Mouse (Mus musculus) R1 (cell line): Measurements from ENCODE around the gene Frem3.

Experiments used
- DNase-seq: peaks from one replicate; pipeline ENCODE4 v3.0.0-alpha.2; 2018; ENCODE audit warnings: low read depth, low spot score

The Frem3 gene

DNA sequence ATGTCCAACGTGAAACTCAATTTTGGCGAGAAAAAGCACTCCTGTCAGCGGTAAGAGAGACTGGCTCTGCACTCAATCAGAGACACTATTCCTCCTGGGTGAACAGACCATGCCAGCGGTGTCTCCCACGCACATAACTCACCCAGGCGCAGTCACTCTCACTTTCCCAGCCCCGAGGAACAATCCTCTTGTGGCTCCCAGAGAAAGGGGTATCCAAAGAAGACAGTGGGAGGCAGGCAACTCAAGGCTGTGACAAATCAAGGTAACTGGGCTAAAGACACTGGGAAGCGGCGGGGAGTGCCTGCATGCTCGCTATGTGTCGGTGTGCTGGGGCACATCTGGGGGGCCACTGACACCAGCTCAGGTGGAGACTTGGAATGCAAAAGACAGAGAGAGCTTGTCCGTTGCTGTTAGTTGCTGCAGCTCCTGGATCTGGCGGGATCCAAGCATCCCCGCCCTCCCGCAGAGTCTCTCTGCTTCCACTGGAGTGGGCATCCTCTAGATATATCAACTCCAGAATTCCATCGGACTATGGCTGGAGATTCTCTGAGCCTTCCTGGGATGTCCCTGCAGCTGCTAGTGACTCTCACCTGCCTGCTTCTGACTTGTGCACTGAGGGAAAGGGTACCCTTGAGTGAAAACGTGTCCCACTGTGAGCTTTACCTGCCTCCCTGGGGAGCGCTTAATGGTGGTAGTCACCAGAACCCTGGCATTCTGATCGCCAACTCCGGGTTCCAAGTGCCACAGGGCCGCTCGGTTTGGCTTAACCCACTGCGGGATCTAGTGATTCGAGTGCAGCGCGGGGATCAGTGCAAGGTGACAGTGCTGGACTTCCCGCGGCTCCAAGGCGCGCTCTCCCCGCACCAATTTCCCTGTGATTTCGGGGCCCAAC is at the start of gene Frem3:
Gene Frem3, plus strand, starts transcription at position 532 of the 892 bp plus-strand sequence.
- peak; percentile 30 for DNase-seq

DNA sequence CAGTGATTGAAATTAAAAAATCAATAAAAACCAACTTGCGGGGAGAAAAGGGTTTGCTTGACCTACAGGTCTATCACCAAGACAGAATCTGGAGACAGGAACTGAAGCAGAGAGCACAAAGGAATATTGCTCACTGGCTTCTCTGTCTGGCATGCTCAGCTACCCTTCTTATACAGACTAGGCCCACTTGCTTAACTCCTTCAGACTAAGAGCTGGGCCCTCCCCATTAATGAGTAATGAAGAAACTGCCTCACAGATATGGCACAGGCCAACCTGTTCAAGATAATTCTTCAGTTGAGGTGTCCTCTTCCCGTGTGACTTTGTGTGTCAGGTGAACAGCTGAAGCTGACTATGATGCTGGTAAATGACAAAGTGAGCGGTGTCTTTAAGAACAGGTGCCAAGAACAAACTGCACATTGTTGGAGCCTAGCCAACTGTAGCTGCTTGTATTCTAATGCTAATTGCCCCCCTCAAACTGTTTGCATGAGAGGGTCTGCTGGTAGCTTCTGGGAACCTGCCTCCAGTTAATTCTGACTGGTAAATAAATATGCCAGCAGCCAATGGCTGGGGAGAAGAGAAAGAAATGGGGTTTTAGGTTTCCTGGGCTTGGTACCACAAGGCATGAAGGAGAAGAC is 46.6 kb upstream of the Frem3 start:
- peak; percentile 44 for DNase-seq

DNA sequence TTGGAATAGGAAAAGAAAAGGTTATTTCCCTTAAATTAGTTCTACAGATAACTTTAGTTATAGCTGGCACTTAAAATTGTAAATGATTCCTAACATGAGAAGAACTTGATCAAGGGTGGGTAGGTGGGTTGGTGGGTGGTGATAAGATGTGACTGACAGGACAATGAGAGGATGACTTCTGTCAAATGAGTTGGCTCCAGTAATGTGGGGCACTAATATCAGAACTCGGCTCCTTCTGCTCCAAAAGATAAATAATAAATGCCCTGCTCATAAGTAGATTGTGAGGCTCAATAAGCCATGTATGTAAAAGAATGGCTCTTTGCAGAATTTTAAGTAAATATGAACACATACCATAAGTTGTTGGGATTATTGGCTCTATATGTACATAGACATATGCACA is 43.4 kb upstream of the Frem3 start:
- DNase-seq: no peak

DNA sequence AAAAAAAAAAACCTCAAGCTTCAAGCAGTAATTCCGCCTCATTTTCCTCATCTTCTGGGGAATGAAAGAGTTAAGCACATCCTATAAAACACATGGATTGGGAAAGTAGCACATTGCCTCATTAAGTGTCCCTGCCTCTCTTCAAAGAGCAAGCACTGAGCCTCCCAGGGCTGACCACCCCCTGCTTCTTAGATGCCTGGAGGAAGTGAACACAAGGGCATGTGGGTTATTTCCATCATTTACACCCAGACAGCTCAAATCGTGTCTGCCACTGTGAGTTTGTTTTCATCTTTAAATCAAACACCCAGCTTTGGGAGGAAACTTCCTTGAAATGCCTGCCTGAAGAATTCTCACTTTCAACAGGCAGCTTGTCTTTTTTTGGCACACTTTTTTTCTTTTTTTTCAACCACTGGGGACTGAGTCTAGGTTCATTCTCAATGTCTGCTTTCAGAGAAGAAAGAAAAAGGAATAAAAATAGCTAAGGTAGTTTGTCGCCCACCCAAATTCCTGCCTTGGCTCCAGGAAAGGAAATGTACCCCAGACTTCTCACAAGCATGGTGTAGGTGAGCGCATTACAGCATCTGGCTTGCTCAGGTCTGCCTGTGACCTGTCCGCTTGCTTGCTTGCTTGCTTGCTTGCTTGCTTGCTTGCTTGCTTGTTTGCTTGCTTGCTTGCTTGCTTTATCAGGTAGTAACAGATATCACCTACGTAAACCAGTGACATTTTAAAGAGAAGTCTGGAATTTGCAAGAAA is 42.5 kb upstream of the Frem3 start:
- no peak for DNase-seq

DNA sequence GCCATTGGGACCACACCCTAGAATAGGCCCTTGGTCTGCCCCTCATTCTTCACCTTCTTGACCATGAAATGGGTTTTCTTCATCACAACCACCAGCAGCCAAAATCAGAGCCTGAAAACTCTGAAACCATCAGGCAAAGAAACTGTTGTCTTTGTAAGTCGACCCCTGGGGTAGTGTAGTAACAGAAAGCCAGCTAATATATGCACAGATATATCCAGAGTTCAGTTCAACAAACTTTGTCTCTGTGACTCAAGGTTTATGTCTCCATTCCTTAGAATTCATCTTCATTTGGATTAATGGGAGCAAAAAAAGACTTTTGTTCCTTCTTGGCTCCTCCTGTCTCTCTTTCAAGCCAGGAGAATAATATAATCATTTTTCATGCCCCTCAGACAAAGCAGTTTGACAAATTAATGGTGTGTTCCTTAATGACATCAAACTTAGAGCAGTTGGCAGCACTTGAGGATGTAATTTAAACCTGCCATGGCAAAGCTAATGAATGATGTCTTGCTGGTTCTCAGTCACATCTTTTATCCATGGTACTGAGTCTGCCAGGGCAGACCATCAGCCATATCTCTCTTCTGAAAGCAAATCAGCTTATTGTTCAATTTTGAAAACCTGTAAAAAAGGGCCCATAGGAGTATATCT is 38.3 kb upstream of the Frem3 start:
- DNase-seq: no peak

GRCm38 (mm10) chr8:80577126-80577525 is 33.8 kb upstream of the Frem3 start:
- DNase-seq: no peak

DNA sequence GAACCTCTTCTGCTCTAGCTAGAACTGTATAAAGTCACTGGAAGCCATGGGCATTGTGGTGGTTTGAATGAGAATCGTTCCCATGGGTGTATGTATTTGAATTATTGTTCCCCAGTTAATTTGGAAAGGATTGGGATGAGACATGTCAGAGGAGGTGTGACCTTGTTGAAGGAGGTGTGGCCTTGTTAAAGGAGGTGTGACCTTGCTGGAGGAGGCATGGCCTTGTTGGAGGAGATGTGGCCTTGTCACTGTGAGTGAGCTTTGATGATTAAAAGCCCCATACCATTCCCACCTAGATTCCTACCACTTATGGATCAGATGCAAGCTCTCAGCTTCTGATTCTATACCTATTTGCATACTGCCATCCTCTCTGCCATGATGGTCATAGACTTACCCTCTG is 31.8 kb upstream of the Frem3 start:
- DNase-seq: no peak

DNA sequence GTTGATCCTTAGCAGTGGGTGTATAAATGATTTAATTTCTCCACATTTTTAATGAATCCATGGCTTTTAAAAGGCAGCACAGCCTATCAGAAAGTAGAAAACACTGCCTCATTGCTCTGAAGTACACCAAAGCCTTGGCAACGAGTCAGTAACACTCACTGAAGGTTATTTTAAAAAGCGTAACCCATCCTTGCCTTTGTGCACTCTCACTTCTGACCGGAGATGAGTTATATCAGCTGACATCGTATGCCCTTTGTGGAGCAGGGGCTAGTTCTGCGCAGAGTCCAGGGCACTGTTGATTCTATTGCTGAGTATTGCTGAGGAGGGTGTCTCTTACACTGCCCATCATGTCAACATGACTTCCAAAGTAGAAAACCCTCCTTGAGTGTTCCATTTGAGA is 18.3 kb upstream of the Frem3 start:
- DNase-seq: no peak

GRCm38 (mm10) chr8:80600600-80601170 is 10.2 kb upstream of the Frem3 start:
- no peak for DNase-seq

GRCm38 (mm10) chr8:80601886-80602285 is 9.0 kb upstream of the Frem3 start:
- no peak for DNase-seq

DNA sequence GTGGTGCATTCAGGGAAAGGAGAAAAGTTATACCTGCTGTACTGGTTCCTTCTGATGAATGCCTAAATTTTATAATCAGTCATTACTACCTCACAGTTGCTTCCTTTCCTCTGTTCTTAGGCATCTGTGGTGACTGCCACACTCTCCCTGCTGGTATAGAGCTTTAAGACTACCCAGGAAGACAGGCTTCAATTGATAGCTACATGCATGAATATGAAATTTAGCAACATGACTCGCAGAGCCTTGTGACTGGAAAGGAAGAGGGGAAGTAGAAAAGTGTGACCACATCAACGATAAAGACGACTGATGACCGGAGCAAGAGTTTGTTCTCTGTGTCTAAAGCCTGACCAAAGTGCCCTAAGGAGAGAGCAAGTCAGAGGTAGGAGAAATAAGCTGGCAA is 3.8 kb upstream of the Frem3 start:
- no peak for DNase-seq

GRCm38 (mm10) chr8:80611441-80611751 is 516 bp downstream of the Frem3 start:
- DNase-seq: no peak

DNA sequence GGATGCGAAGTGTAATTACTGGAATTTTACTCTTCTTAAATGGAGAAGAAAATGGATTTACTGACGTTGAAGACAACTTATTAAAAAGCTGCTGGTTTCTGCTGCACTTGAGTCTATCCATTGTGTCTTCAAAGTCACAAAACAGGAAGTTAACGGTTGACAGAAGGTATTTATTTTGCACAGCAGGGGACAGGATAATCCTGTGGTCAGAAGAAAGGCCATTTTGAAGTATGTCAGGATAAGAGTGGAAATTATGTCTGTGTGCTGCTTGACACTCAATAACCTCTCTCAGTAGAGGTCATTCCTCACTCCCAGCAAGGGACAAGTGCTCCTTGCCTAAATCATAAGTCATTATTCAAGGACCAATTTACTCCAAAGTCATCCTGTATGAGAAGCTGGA is 8.9 kb downstream of the Frem3 start:
- DNase-seq: peak; percentile 29

GRCm38 (mm10) chr8:80647394-80647793 is 36.5 kb downstream of the Frem3 start:
- DNase-seq: no peak

DNA sequence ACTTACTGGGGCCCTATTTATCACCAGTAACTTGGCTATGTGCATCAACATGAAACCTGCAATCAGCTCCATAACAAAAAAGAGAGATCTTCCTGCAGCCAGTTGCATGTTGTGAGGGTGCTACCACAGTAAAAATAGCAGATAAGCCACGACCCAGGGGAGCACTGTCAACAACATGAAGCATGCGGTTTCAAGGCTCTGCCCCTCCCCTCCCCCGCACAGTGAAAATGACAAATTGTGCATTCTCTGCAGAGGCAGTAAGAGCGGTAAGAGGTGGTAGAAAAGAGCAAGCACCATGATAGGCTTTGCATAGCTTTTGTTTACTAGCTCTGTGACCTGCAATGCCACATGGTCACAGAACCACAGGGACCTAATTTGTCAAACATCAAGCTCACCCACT is 46.8 kb downstream of the Frem3 start:
- DNase-seq: no peak

- no peak for DNase-seq
Observed at GRCm38 (mm10) chr8:80661055-80661454, 50.2 kb downstream of the Frem3 start.

GRCm38 (mm10) chr8:80663476-80663875 is 52.6 kb downstream of the Frem3 start:
- DNase-seq: no peak

- no peak for DNase-seq
Observed at GRCm38 (mm10) chr8:80669277-80669901, 58.5 kb downstream of the Frem3 start.

GRCm38 (mm10) chr8:80682594-80682993 is 71.7 kb downstream of the Frem3 start:
- DNase-seq: no peak

DNA sequence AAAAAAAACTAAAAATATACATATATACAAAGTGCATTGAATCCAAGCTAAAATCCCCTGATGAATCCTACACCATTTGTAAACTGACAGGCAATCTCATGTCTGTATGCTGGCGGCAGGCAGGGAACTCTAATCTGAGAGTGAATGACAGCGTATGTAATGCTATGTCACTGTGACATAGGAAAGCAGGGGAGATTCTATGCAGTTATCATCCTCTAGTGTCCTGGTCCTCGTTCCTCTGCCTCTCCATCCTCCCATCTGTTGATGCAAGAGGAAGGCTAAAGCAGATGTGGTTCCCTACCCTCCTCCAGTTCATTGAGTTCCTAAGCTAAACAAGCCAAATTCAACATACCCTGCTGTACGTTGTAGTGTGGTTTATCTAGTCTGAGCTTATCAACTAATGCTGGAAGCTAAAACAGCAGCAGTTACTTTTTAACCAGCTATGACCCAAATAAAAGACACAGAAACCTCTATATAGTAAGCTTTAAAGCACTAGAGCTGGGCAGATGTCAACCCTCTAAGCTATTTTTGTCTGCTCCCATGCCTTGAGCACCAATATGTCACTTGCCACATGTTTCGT is 73.0 kb downstream of the Frem3 start:
- no peak for DNase-seq

DNA sequence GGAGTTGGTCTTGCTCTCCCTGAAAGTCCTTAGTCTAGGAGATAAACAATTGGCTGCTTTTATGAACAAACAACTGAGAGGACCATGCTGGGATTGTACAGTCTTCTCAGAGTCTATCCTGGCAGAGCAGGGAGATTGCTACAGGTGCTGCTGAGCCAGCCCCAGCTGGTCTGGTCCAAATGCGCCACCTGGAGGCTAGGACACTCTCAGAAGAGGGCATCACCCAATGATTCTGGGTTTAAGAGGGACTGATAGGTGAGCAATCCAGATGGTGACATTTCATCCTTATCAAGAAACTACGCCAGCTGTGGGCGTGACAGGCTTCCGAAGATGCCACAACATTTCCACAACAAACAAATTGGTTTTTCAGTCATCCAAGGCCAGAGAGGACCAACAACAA is 77.3 kb downstream of the Frem3 start:
- DNase-seq: peak; percentile 39
